9 mouse cellular contexts compared by ENCODE assay signal in genomic region chr15:85580934-85581562, GRCm38 (mm10). TPM values are rescaled to one million over a fixed set of nuclear protein-coding genes. Genes with fewer than 3 reads are reported as not detected.
DNase-seq lines count a peak whose midpoint lies in the region; ATAC-seq lines count a peak whose summit lies in the region.
"Had no signal": no experiment of that assay in that cellular context is flagged by ENCODE, and none has a peak within 500 bp of the region (broad histone marks: within the 10 kb centered on the region; RNA-seq: fewer than 3 reads in every experiment).

No protein-coding gene starts in this region.

- 2% methylated on average over 56 of the region's 66 CpGs for WGBS in heart, embryonic 12.5 days
- under 1% methylated on average over 60 of the region's 66 CpGs for WGBS in hindbrain, embryonic 13.5 days
- under 1% methylated on average over 48 of the region's 66 CpGs for WGBS in midbrain, embryonic 13.5 days

- no peak for DNase-seq in heart, postnatal 25 days (ENCODE audit: low spot score)
- peak; percentile 41 for DNase-seq in R1 (ENCODE audit: low read depth, low spot score)
- no peak for DNase-seq in gastrocnemius, postnatal 14 days
- no peak for DNase-seq in layer of hippocampus, postnatal 25 days (ENCODE audit: extremely low spot score in 1 of 2, low spot score in 1 of 2)
- no peak for DNase-seq in thymus, adult 18-20 months

- H3K27ac ChIP-seq in heart, embryonic 12.5 days (ENCODE audit: poor library complexity, severe bottlenecking): no peak overlapping the region
- H3K27ac ChIP-seq in hindbrain, embryonic 13.5 days: peak overlapping the region; percentile 79
- H3K27ac ChIP-seq in midbrain, embryonic 13.5 days: peak overlapping the region; percentile 76

- no peak for ATAC-seq in heart, embryonic 12.5 days (ENCODE audit: insufficient number of reproducible peaks, low FRiP score)
- ATAC-seq in hindbrain, embryonic 13.5 days (ENCODE audit: low FRiP score): no peak
- no peak for ATAC-seq in midbrain, embryonic 13.5 days

- no peaks in the 10 kb centered on the region for H3K9me3 ChIP-seq in heart, embryonic 12.5 days (replicated peaks)
- no peaks in the 10 kb centered on the region for H3K9me3 ChIP-seq in hindbrain, embryonic 13.5 days
- H3K9me3 ChIP-seq in midbrain, embryonic 13.5 days: no peaks in the 10 kb centered on the region

- peak overlapping the region; percentile 58 for H3K4me3 ChIP-seq in heart, embryonic 12.5 days
- peak overlapping the region; percentile 73 for H3K4me3 ChIP-seq in hindbrain, embryonic 13.5 days
- peak overlapping the region; percentile 73 for H3K4me3 ChIP-seq in midbrain, embryonic 13.5 days (replicated peaks)
- H3K4me3 ChIP-seq: erythroblast, embryonic 14.5 days had no signal

- peak overlapping the region; percentile 96 for H3K4me2 ChIP-seq in heart, embryonic 12.5 days
- peak overlapping the region; percentile 100 for H3K4me2 ChIP-seq in hindbrain, embryonic 13.5 days
- H3K4me2 ChIP-seq in midbrain, embryonic 13.5 days (replicated peaks): peak overlapping the region; percentile 95

- intact Hi-C loops in heart, postnatal 25 days (cut with DNase I): loop anchor here (5.0 to 10.0 kb wide), 2 partner anchors 194 to 416 kb away; no protein-coding TSS in a partner anchor
- intact Hi-C loops in gastrocnemius, postnatal 14 days (cut with DNase I; ENCODE audit: low total_unique reads): loop anchor here (2.0 to 10.0 kb wide), 2 partner anchors 260 to 426 kb away; no protein-coding TSS in a partner anchor

- H3K4me1 ChIP-seq in heart, embryonic 12.5 days (replicated peaks): peaks cover 37% of the 10 kb centered on the region
- H3K4me1 ChIP-seq in hindbrain, embryonic 13.5 days (replicated peaks): peaks cover 65% of the 10 kb centered on the region
- H3K4me1 ChIP-seq in midbrain, embryonic 13.5 days (replicated peaks): peaks cover 65% of the 10 kb centered on the region

- no peaks in the 10 kb centered on the region for H3K36me3 ChIP-seq in heart, embryonic 12.5 days
- no peaks in the 10 kb centered on the region for H3K36me3 ChIP-seq in hindbrain, embryonic 13.5 days
- H3K36me3 ChIP-seq in midbrain, embryonic 13.5 days: no peaks in the 10 kb centered on the region

- peaks cover 94% of the 10 kb centered on the region for H3K27me3 ChIP-seq in heart, embryonic 12.5 days (replicated peaks)
- peaks cover 75% of the 10 kb centered on the region for H3K27me3 ChIP-seq in hindbrain, embryonic 13.5 days
- H3K27me3 ChIP-seq in midbrain, embryonic 13.5 days: peaks cover 81% of the 10 kb centered on the region

- H3K9ac ChIP-seq in heart, embryonic 12.5 days: peak overlapping the region; percentile 58
- peak overlapping the region; percentile 84 for H3K9ac ChIP-seq in hindbrain, embryonic 13.5 days
- H3K9ac ChIP-seq in midbrain, embryonic 13.5 days (replicated peaks): peak overlapping the region; percentile 83

RNA-seq across cellular contexts. Expression of gene Wnt7b, which starts 1.2 kb away (rescaled TPM):
- polyA plus RNA-seq in heart, embryonic 12.5 days (2016; fragmentation: Nextera tagmentation; extraction: Ambion mirVana): 1.3 and 1.5 TPM in 2 replicates
- total RNA-seq in heart, postnatal 25 days (2021): under 1 TPM; 0.13 to 0.17 TPM
- 40.1 and 47.2 TPM in 2 replicates for polyA plus RNA-seq in hindbrain, embryonic 13.5 days (2015; fragmentation: Nextera tagmentation; extraction: Ambion mirVana)
- polyA plus RNA-seq in midbrain, embryonic 13.5 days (2015; fragmentation: Nextera tagmentation; extraction: Ambion mirVana): 55.9 and 63.4 TPM in 2 replicates
- under 1 TPM; 0.09 to 0.12 TPM for total RNA-seq in gastrocnemius, postnatal 14 days (2021)
- 10 to 100 TPM; 45.3 to 46.9 TPM for total RNA-seq in layer of hippocampus, postnatal 25 days (2021)
- polyA plus RNA-seq: erythroblast, embryonic 14.5 days had no signal

Comparison
In these comparisons a context has a peak if more than half of its experiments do, and no peak if none do; other contexts are left out.
1. RNA of gene Wnt7b, which starts 1.2 kb away (total RNA-seq): 45.3 to 46.9 TPM in layer of hippocampus, postnatal 25 days; 0.13 to 0.17 TPM in heart, postnatal 25 days and 0.09 to 0.12 TPM in gastrocnemius, postnatal 14 days; every median in the first group is over 10 times any median in the second.
2. Peak in every context shown above with its lines, with median percentiles within 50 percentile points of each other: H3K4me2 ChIP-seq, H3K4me3 ChIP-seq and H3K9ac ChIP-seq.